Mouse (Mus musculus): ENCODE measurements at regions not wholly inside any gene's neighbourhood (a gene's known extent, or its start where the extent isn't known, plus 50 kb on each side); places are given as distances from the start of the nearest gene placed in this dataset.

GRCm38 (mm10) chr5:75500654-75501416 is 73.9 kb upstream of the Kit start:
- no peak overlapping the region for H3K27ac ChIP-seq (replicated peaks; ENCODE audit: low read depth, low read length)
- no peaks in the 10 kb centered on the region for H3K9me3 ChIP-seq (ENCODE audit: control insufficient read depth, low read length)
- 72% methylated on average over 8 of the region's 8 CpGs for WGBS
- DNase-seq (no peak), ATAC-seq (ENCODE audit: low FRiP score, low TSS enrichment) (no peak)
- H3K4me3 ChIP-seq (replicated peaks; ENCODE audit: low read depth, low read length): no peak overlapping the region
- H3K4me1 ChIP-seq (ENCODE audit: control insufficient read depth, insufficient read depth, low read length): no peaks in the 10 kb centered on the region
- H3K9ac ChIP-seq (replicated peaks; ENCODE audit: low read length): no peak overlapping the region
- no peaks in the 10 kb centered on the region for H3K36me3 ChIP-seq (ENCODE audit: control insufficient read depth, insufficient read depth, low read length)
- H3K4me2 ChIP-seq (ENCODE audit: low read length): no peak overlapping the region
- H3K27me3 ChIP-seq (ENCODE audit: control insufficient read depth, insufficient read depth, low read length): no peaks in the 10 kb centered on the region

GRCm38 (mm10) chr5:75503673-75504072 is 71.0 kb upstream of the Kit start:
- DNase-seq (no peak), ATAC-seq (ENCODE audit: low FRiP score, low TSS enrichment) (no peak)
- H3K4me3 ChIP-seq (replicated peaks; ENCODE audit: low read depth, low read length): no peak overlapping the region
- no peaks in the 10 kb centered on the region for H3K36me3 ChIP-seq (ENCODE audit: control insufficient read depth, insufficient read depth, low read length)
- no peak overlapping the region for H3K27ac ChIP-seq (replicated peaks; ENCODE audit: low read depth, low read length)
- H3K9ac ChIP-seq (replicated peaks; ENCODE audit: low read length): no peak overlapping the region
- no peaks in the 10 kb centered on the region for H3K9me3 ChIP-seq (ENCODE audit: control insufficient read depth, low read length)
- H3K4me1 ChIP-seq (ENCODE audit: control insufficient read depth, insufficient read depth, low read length): no peaks in the 10 kb centered on the region
- 94% methylated on average over 3 of the region's 3 CpGs for WGBS
- H3K4me2 ChIP-seq (ENCODE audit: low read length): no peak overlapping the region
- H3K27me3 ChIP-seq (ENCODE audit: control insufficient read depth, insufficient read depth, low read length): no peaks in the 10 kb centered on the region

GRCm38 (mm10) chr5:75512521-75513422 is 61.9 kb upstream of the Kit start:
- ATAC-seq (ENCODE audit: low FRiP score, low TSS enrichment) (no peak), DNase-seq (no peak)
- no peak overlapping the region for H3K27ac ChIP-seq (replicated peaks; ENCODE audit: low read depth, low read length)
- no peaks in the 10 kb centered on the region for H3K9me3 ChIP-seq (ENCODE audit: control insufficient read depth, low read length)
- H3K9ac ChIP-seq (replicated peaks; ENCODE audit: low read length): no peak overlapping the region
- no peaks in the 10 kb centered on the region for H3K36me3 ChIP-seq (ENCODE audit: control insufficient read depth, insufficient read depth, low read length)
- WGBS: 72% methylated on average over 20 of the region's 20 CpGs
- H3K4me3 ChIP-seq (replicated peaks; ENCODE audit: low read depth, low read length): no peak overlapping the region
- H3K4me2 ChIP-seq (ENCODE audit: low read length): no peak overlapping the region
- H3K27me3 ChIP-seq (ENCODE audit: control insufficient read depth, insufficient read depth, low read length): no peaks in the 10 kb centered on the region
- no peaks in the 10 kb centered on the region for H3K4me1 ChIP-seq (ENCODE audit: control insufficient read depth, insufficient read depth, low read length)

GRCm38 (mm10) chr5:75518213-75518612 is 56.5 kb upstream of the Kit start:
- H3K9ac ChIP-seq (replicated peaks; ENCODE audit: low read length): no peak overlapping the region
- no peak overlapping the region for H3K4me2 ChIP-seq (ENCODE audit: low read length)
- H3K27ac ChIP-seq (replicated peaks; ENCODE audit: low read depth, low read length): no peak overlapping the region
- 63% methylated on average over 8 of the region's 8 CpGs for WGBS
- no peaks in the 10 kb centered on the region for H3K27me3 ChIP-seq (ENCODE audit: control insufficient read depth, insufficient read depth, low read length)
- H3K36me3 ChIP-seq (ENCODE audit: control insufficient read depth, insufficient read depth, low read length): no peaks in the 10 kb centered on the region
- H3K4me1 ChIP-seq (ENCODE audit: control insufficient read depth, insufficient read depth, low read length): 0 out of 2 replicates have a peak, but pooled peaks cover 6% of the 10 kb centered on the region
- no peak overlapping the region for H3K4me3 ChIP-seq (replicated peaks; ENCODE audit: low read depth, low read length)
- no peaks in the 10 kb centered on the region for H3K9me3 ChIP-seq (ENCODE audit: control insufficient read depth, low read length)
- ATAC-seq (ENCODE audit: low FRiP score, low TSS enrichment) (no peak), DNase-seq (no peak)

- no peak overlapping the region for H3K4me2 ChIP-seq (ENCODE audit: low read length)
- WGBS: 93% methylated on average over 4 of the region's 4 CpGs
- ATAC-seq (ENCODE audit: low FRiP score, low TSS enrichment) (no peak), DNase-seq (no peak)
- no peaks in the 10 kb centered on the region for H3K27me3 ChIP-seq (ENCODE audit: control insufficient read depth, insufficient read depth, low read length)
- H3K9ac ChIP-seq (replicated peaks; ENCODE audit: low read length): no peak overlapping the region
- H3K9me3 ChIP-seq (ENCODE audit: control insufficient read depth, low read length): no peaks in the 10 kb centered on the region
- H3K4me1 ChIP-seq (ENCODE audit: control insufficient read depth, insufficient read depth, low read length): 0 out of 2 replicates have a peak, but pooled peaks cover 6% of the 10 kb centered on the region
- H3K27ac ChIP-seq (replicated peaks; ENCODE audit: low read depth, low read length): no peak overlapping the region
- H3K4me3 ChIP-seq (replicated peaks; ENCODE audit: low read depth, low read length): no peak overlapping the region
- H3K36me3 ChIP-seq (ENCODE audit: control insufficient read depth, insufficient read depth, low read length): no peaks in the 10 kb centered on the region
These were observed 51.6 kb upstream of the Kit start for GRCm38 (mm10) chr5:75523041-75523678.

Data from midbrain, embryonic 14.5 days (tissue).